In genomic region chr4:102486921-102487240, GRCm38 (mm10) we compare ENCODE assay signal across 19 mouse cellular contexts.
DNase-seq lines count a peak whose midpoint lies in the region; ATAC-seq and TF ChIP-seq lines count a peak whose summit lies in the region.
"Had no signal": no experiment of that assay in that cellular context is flagged by ENCODE, and none has a peak within 500 bp of the region (broad histone marks: within the 10 kb centered on the region; RNA-seq: fewer than 3 reads in every experiment).

No protein-coding gene starts in this region.

- DNase-seq in forebrain, postnatal 0 days, result no peak
- DNase-seq in heart, embryonic 10.5 days (ENCODE audit: low spot score), result no peak
- no peak for DNase-seq in kidney, adult 11 months
- peak; percentile 47 to 68 for DNase-seq in kidney, postnatal 36 days
- DNase-seq: adrenal gland, adult 2 months; cerebellum, adult 9-10 months; layer of hippocampus, adult 9-11 months; right cerebral cortex, postnatal 4 days; thymus, adult 2 months had no signal

- no peak for TF ChIP-seq CTCF in forebrain, postnatal 0 days (IDR thresholded peaks at IDR 0.05; ENCODE audit: low read depth)

- H3K27me3 ChIP-seq in forebrain, embryonic 12.5 days, result no peaks in the 10 kb centered on the region
- H3K27me3 ChIP-seq in forebrain, postnatal 0 days (ENCODE audit: insufficient read depth, low read length), result no peaks in the 10 kb centered on the region
- H3K27me3 ChIP-seq in heart, embryonic 15.5 days, result no peaks in the 10 kb centered on the region
- H3K27me3 ChIP-seq in heart, embryonic 10.5 days (ENCODE audit: insufficient read depth, poor library complexity, severe bottlenecking), result no peaks in the 10 kb centered on the region
- no peaks in the 10 kb centered on the region for H3K27me3 ChIP-seq in kidney, embryonic 15.5 days
- H3K27me3 ChIP-seq: midbrain, embryonic 12.5 days had no signal

- ATAC-seq in forebrain, embryonic 12.5 days (ENCODE audit: low FRiP score), result peak; percentile 13; the same call in 1 of the 2 replicates
- ATAC-seq in forebrain, postnatal 0 days, result no peak
- peak; percentile 37; the same call in 1 of the 2 replicates for ATAC-seq in heart, embryonic 15.5 days (replicated peaks; ENCODE audit: insufficient number of reproducible peaks, insufficient read depth, low FRiP score, low read depth)
- ATAC-seq in kidney, embryonic 15.5 days (replicated peaks; ENCODE audit: low FRiP score), result 0 out of 2 replicates have a peak, but pooled peaks have one; percentile 15
- no peak for ATAC-seq in frontal cortex, adult (ENCODE audit: low TSS enrichment)
- ATAC-seq: hindbrain, postnatal 0 days; intestine, postnatal 0 days had no signal

- 67% methylated on average over 3 of the region's 3 CpGs for WGBS in forebrain, embryonic 12.5 days
- 45% methylated on average over 3 of the region's 3 CpGs for WGBS in forebrain, postnatal 0 days
- WGBS in heart, embryonic 15.5 days, result 48% methylated on average over 3 of the region's 3 CpGs
- 84% methylated on average over 3 of the region's 3 CpGs for WGBS in heart, embryonic 10.5 days
- 80% methylated on average over 3 of the region's 3 CpGs for WGBS in kidney, embryonic 15.5 days

- H3K9ac ChIP-seq in forebrain, embryonic 12.5 days, result no peak overlapping the region
- H3K9ac ChIP-seq in forebrain, postnatal 0 days, result no peak overlapping the region
- H3K9ac ChIP-seq in heart, embryonic 15.5 days, result peak overlapping the region; percentile 36; the same call in 1 of the 2 replicates
- H3K9ac ChIP-seq in kidney, embryonic 15.5 days, result no peak overlapping the region
- H3K9ac ChIP-seq: liver, embryonic 14.5 days; midbrain, embryonic 12.5 days had no signal

- no peak overlapping the region for H3K4me3 ChIP-seq in forebrain, embryonic 12.5 days (replicated peaks)
- H3K4me3 ChIP-seq in forebrain, postnatal 0 days (ENCODE audit: low read depth, low read length), result no peak overlapping the region
- H3K4me3 ChIP-seq in heart, embryonic 15.5 days, result peak overlapping the region; percentile 4; the same call in 1 of the 2 replicates
- no peak overlapping the region for H3K4me3 ChIP-seq in heart, embryonic 10.5 days
- H3K4me3 ChIP-seq in kidney, embryonic 15.5 days (replicated peaks), result no peak overlapping the region
- H3K4me3 ChIP-seq: embryonic facial prominence, embryonic 10.5 days; midbrain, embryonic 12.5 days had no signal

- no peaks in the 10 kb centered on the region for H3K9me3 ChIP-seq in forebrain, embryonic 12.5 days
- no peaks in the 10 kb centered on the region for H3K9me3 ChIP-seq in forebrain, postnatal 0 days (ENCODE audit: low read length)
- H3K9me3 ChIP-seq in heart, embryonic 15.5 days (replicated peaks), result no peaks in the 10 kb centered on the region
- no peaks in the 10 kb centered on the region for H3K9me3 ChIP-seq in heart, embryonic 10.5 days
- H3K9me3 ChIP-seq in kidney, embryonic 15.5 days (replicated peaks), result no peaks in the 10 kb centered on the region
- H3K9me3 ChIP-seq: embryonic facial prominence, embryonic 10.5 days; midbrain, embryonic 12.5 days had no signal

- no peak overlapping the region for H3K27ac ChIP-seq in forebrain, embryonic 12.5 days
- H3K27ac ChIP-seq in forebrain, postnatal 0 days (ENCODE audit: low read depth, low read length), result no peak overlapping the region
- H3K27ac ChIP-seq in heart, embryonic 15.5 days, result peak overlapping the region; percentile 68
- H3K27ac ChIP-seq in heart, embryonic 10.5 days, result no peak overlapping the region
- no peak overlapping the region for H3K27ac ChIP-seq in kidney, embryonic 15.5 days
- H3K27ac ChIP-seq: embryonic facial prominence, embryonic 10.5 days; hindbrain, postnatal 0 days; liver, embryonic 14.5 days; macrophage; midbrain, embryonic 12.5 days had no signal

- H3K4me1 ChIP-seq in forebrain, embryonic 12.5 days, result peaks cover 20% of the 10 kb centered on the region
- H3K4me1 ChIP-seq in forebrain, postnatal 0 days (ENCODE audit: insufficient read depth), result peaks cover 2% of the 10 kb centered on the region; the same call in 1 of the 2 replicates
- peaks cover 25% of the 10 kb centered on the region for H3K4me1 ChIP-seq in heart, embryonic 15.5 days (replicated peaks)
- peaks cover 9% of the 10 kb centered on the region; the same call in 1 of the 2 replicates for H3K4me1 ChIP-seq in heart, embryonic 10.5 days
- H3K4me1 ChIP-seq in kidney, embryonic 15.5 days, result no peaks in the 10 kb centered on the region

- H3K36me3 ChIP-seq in forebrain, embryonic 12.5 days (replicated peaks), result no peaks in the 10 kb centered on the region
- no peaks in the 10 kb centered on the region for H3K36me3 ChIP-seq in forebrain, postnatal 0 days (ENCODE audit: insufficient read depth)
- no peaks in the 10 kb centered on the region for H3K36me3 ChIP-seq in heart, embryonic 15.5 days
- no peaks in the 10 kb centered on the region for H3K36me3 ChIP-seq in heart, embryonic 10.5 days
- no peaks in the 10 kb centered on the region for H3K36me3 ChIP-seq in kidney, embryonic 15.5 days
- H3K36me3 ChIP-seq: embryonic facial prominence, embryonic 10.5 days; midbrain, embryonic 12.5 days had no signal

- no peak overlapping the region for H3K4me2 ChIP-seq in forebrain, embryonic 12.5 days
- no peak overlapping the region for H3K4me2 ChIP-seq in forebrain, postnatal 0 days (ENCODE audit: low read depth)
- peak overlapping the region; percentile 37 for H3K4me2 ChIP-seq in heart, embryonic 15.5 days
- H3K4me2 ChIP-seq in kidney, embryonic 15.5 days, result no peak overlapping the region
- H3K4me2 ChIP-seq: midbrain, embryonic 12.5 days had no signal

Comparison
In these comparisons a context has a peak if more than half of its experiments do, and no peak if none do; other contexts are left out.
1. ATAC-seq: peak in forebrain, embryonic 12.5 days (single experiment), heart, embryonic 15.5 days (single experiment) and kidney, embryonic 15.5 days (single experiment); none in forebrain, postnatal 0 days (single experiment) and frontal cortex, adult (single experiment).
2. DNase-seq: peak in kidney, postnatal 36 days (2 of 2); none in forebrain, postnatal 0 days (single experiment), heart, embryonic 10.5 days (single experiment) and kidney, adult 11 months (single experiment).